Mouse (Mus musculus): Measurements from ENCODE around the gene Aipl1.

The Aipl1 gene

DNA sequence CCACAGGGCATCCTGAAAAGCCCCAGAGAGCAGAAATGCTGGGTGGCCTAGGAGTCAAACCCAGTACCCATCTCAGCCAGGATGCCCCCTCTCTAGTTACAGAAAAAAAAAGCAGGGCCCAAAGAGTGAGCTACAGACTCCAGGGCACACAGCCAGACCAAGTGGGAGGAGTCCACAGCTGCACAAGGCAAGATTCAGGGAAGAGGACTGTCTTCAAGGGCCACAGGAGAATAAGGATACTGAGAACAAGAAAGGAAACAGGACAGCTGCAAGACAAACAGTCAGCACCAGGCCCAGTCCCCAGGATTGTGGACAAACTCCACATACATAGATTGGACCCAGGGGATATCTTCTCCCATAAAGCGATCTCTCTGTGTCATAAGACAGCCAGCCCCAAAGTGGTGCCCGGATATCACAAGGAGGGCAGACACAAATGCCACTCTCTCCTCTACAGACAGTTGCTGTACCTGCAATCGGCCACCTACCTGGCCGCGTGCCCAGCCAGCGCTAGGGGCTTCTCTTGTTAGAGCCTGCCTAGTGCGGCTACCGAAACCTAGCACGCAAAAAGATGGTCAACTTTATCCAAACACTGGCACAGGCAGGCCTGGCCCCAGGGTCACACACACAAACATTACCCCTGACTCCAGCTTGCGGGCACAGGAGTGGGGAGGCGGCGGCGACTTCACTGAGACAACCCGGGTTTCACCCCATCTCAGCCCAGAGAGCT is 13.0 kb upstream of the Aipl1 start:
- peak; percentile 46 to 58 for DNase-seq

DNA sequence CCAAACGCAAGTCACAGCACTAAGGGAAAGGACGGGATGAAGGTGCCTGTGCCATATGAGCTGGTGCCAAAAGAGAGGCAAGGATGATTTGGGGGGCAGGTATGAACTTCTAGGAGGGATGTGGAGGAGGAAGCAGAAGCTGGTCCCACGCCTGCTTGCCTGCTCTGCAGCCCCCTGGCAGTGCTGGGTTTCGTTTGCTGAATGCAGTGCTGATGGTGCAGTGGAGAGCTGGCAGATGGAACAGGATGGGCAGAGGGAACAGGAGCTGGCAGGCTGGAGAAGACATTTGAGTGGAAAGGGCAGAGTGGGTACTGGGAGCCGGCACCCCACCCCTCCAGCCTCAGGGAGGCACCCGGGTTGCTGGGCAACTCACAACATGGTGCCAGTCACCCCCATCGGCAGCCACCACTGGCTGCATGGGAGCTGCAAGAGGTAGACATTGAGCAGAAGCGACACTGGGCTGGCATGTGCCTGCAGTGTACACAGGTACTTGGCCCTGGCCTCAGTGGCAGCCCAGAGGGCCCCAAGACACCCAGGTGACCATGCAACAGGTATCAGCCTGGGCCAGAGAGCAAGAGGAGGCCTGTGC is 12.0 kb upstream of the Aipl1 start:
- no peak for DNase-seq

- DNase-seq = no peak
Observed at GRCm38 (mm10) chr11:72048730-72049129, 11.4 kb upstream of the Aipl1 start.

DNA sequence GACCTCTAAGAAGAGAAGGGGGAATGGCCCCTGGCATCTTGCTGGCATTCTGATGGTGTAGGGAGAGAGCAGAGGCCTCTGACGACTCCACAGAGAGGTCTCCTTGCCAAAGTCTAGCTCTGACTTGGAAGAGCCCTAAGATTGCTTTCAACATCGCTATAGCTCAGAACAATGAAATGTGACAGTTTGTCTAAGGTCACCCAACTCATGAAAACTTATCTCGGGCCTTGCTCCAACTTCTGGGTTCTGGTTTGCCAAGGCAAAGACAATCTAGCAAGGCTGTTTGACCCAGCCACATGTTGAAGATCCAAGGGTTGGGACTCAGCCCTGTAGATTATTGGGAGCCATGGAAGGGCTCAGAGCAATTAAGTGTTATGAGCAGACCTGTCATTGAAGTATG is 6.9 kb upstream of the Aipl1 start:
- no peak for DNase-seq

GRCm38 (mm10) chr11:72042631-72043030 is 5.3 kb upstream of the Aipl1 start:
- no peak for DNase-seq

GRCm38 (mm10) chr11:72041768-72042607 is 4.7 kb upstream of the Aipl1 start, which contains the start of gene Pimreg:
Pimreg (plus strand) TSS chr11:72042032.
- DNase-seq = peak; percentile 81 to 90

DNA sequence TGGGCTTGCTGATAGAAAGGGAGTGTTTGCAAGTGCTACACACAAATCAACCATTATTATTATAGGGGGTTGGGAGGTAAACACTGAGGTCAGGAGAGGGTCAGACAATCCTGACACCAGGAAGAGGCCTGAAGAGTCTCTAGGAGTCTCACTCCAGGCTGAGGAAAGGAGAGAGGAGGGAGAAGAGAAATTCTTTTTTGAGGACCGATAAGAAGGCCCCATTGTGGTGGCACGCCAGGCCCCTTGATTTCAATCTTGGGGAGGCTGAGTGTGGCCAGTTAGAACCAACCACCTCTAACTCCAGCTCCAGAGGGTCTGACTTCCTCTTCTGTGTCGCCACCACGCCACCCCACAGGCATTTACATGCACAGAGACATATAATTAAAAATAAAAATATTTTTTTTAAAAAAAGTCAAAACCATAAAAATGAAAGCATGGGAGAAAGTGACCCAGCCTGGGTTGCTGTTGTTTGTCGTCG is 4.0 kb upstream of the Aipl1 start:
- DNase-seq = no peak

GRCm38 (mm10) chr11:72039599-72040386 is 2.5 kb upstream of the Aipl1 start:
- DNase-seq = no peak

DNA sequence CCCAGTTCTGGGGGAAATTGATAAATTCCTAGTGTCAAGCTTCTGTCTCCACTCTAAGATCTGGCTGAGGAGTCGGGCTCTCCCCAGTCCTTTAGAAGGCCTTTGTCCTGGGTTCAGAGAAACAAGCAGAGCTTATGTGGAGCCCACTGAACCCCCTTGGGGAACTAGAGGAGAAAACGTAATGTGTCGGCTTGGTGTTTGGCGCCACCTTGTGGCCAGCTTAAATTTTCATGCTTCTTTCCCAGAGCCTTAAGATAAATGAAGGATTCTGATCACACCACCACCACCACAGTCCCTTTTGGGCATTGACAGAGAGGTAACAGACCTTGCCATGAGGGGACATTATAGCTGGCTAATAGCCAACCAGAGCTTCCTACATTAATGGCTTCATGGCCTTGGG is 687 bp upstream of the Aipl1 start:
- peak; percentile 80 to 87 for DNase-seq

- no peak for DNase-seq
Observed at GRCm38 (mm10) chr11:72032589-72032988, 4.7 kb downstream of the Aipl1 start.

- DNase-seq = no peak
Observed at GRCm38 (mm10) chr11:72032091-72032490, 5.2 kb downstream of the Aipl1 start.

GRCm38 (mm10) chr11:72031353-72031752 is 6.0 kb downstream of the Aipl1 start:
- DNase-seq = no peak

DNA sequence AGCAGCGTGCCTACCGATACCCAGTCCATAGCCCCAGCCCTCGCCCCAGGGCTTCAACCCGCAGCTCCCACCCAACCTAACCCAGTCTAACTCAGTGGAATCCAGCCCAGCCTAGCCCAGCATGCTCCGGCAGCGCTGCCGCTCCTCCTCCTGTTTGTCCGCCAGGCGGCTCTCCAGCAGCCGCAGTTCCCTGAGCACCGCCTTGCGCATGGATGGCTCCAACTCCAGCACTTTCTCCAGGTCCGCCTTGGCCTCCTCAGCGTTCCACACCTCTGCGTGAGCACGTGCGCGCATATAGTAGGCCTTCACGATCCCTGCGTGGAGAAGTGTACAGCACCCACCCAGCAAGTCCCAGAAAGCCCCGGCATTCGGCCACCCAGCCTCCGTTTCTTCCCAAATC is 8.2 kb downstream of the Aipl1 start:
- DNase-seq = peak; percentile 54 to 76

DNA sequence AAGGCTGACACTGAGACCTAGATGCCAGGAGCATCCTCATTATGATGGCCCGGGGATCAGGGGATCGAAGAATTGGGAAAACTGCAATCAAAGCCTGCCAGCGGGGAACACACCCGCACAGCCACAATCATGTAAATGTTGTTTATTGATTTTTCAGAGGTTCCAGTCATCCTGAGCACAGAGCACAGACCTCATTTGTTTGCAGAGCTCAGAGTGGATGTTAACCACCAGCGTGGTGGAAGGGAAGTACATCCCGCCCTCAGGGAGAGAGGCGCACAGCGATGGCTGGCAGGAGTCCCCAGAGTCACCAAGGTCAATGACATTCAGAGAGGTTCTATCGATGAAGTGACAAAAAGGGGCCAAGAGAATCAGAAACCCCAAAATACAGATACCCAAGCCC is 9.5 kb downstream of the Aipl1 start:
- no peak for DNase-seq

DNA sequence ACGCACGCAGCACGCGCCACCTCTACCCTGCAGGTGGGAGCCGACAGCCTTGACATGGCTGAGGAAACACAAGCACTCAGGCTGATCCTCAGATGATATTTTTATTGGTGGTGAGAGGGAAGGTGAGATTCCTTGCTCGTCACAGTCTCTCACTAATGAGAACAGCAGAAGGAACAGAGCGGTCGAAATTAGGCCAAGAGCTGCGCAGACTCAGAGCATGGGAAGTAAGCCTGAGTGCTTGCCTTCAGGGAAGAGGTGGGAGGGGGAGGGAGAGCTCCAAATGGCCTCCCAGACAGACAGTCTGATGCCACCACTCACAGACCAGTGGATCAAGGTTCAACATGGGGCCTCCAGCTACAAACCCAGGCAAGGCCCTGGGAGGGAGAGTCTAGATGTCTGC is 10.8 kb downstream of the Aipl1 start:
- no peak for DNase-seq

DNA sequence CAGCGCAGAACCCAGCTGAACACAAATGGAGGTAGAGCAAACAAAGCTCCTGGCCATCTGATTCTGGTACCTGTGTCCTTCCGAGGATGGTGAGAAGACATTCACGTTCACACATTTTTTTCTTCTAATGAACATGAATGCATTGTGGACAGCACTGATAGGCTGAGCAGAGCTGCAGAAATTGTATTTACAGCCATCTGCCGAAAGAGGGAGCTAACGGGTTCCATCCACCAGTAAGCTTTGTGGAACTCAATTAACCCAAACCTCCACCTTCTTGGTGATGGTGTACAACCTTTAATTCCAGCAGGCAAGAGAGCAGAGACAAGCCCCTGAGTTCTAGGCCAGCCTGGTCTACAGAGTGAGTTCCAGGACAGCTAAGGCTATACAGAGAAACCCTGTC is 11.5 kb downstream of the Aipl1 start:
- peak in 1 of 2 experiments; percentile 46 for DNase-seq

DNA sequence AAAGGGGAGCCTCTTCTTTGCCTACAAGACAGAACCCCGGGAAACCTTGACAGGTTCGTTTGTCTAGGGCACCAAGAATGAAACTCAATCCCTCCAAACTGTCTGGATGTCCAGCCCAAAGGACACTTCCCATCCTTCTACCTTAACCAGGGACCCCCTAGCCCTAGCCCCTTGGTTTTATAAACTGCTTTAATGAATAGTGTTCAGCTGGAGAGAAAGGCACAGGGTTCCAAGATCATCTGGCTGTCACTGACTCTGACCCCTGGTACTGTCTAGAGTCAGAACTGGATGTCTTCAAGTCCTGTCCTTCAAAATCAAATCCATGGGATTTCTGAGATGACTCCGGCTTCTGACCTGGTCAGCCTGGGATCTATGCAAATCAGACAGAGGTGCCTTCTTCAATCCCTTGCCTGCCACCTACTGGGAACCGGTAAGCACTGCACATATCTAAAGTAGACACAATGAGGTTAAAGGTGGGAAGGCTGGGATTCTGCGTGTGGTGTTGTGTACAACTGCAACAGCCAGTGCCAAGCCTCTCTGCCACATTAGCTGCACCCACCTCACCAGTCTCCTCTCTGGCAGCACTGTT is 13.0 kb downstream of the Aipl1 start:
- DNase-seq = peak; percentile 75 to 89

DNA sequence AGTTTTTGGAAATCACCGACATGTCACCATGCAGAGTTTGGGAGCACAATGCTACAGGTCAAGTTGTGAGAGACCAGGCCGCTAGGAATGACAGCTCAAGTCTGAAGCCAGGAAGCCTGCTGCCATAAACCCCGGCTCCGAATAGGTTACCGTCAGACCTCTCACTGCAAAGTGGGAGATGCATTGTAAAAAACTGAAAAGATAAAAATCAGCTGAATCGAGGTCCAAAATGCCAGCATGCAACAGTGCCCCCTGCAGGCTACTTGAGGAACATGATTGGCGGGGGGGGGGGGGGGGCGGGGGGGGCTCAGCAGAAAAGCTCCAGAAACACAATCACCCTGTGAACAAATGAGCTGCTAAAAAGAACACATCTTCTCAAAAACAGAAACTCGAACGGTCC is 13.7 kb downstream of the Aipl1 start:
- peak; percentile 40 to 62 for DNase-seq

- no peak for DNase-seq
Observed at GRCm38 (mm10) chr11:72022827-72023226, 14.5 kb downstream of the Aipl1 start.

- DNase-seq = no peak
Observed at GRCm38 (mm10) chr11:72021015-72021414, 16.3 kb downstream of the Aipl1 start.

- DNase-seq = no peak
Observed at GRCm38 (mm10) chr11:72017253-72017601, 20.1 kb downstream of the Aipl1 start.

DNA sequence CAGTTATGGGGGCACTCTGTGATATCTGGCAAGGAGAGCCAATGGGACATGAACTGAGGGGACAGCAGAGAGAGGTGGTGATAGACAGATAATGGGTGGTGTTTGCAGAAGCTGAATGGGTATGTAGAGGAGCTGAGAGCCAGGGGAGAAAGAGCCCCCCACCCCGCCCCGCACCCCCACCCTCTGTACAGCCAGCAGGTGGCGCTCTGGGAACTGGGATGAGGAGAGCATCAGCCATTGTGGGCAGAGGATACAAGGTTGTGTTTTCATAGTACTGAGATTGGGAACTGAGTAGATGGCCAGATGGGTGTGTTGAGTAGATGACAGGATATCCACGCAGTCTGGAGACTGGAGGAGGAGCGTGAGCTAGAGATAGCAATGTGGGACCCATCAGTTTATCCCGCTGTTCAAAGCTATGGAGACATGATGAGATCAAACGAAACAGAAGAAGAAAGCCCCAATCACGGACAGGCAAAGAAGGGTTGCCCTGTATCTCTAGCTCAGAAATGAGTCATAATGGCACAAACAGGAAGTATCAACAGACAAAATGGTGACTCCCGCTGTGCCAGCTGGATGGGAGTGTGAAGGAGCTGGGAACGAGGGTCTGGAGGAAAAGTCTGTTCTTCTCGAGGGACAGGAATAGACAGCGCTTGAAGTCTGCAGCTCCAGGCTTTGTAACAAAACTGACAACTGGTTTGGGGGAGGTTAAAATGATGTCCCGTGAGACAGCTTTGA is 20.6 kb downstream of the Aipl1 start:
- DNase-seq = no peak
